Mouse (Mus musculus) hindbrain, embryonic 14.5 days (tissue): ENCODE measurements around the gene Gclc. TPM values are rescaled to one million over a fixed set of nuclear protein-coding genes. Genes with fewer than 3 reads are reported as not detected.

Experiments used
- ATAC-seq: fragments of 200-750 bp; cut with Nextera tagmentation; 2 replicates; pipeline ENCODE4 v1.8.0; 2017; ENCODE audit warnings: moderate number of reproducible peaks, mild to moderate bottlenecking, moderate TSS enrichment, moderate library complexity; ENCODE audit not compliant: low FRiP score
- DNase-seq: peaks from one replicate; pipeline ENCODE4 v3.0.0-alpha.2; 2015; ENCODE audit warnings: low spot score
- H3K27ac ChIP-seq: fragments of 300-500 bp; sonication (generic); 2 replicates; pipeline ENCODE4 v1.5.1; 2014; ENCODE audit warnings: mild to moderate bottlenecking, moderate library complexity
- H3K27me3 ChIP-seq: fragments of 300-500 bp; sonication (generic); 2 replicates; pipeline ENCODE4 v1.6.1; 2014; ENCODE audit warnings: mild to moderate bottlenecking, low read length, mixed read lengths; ENCODE audit not compliant: control insufficient read depth, insufficient read depth
- H3K36me3 ChIP-seq: fragments of 300-500 bp; sonication (generic); replicated peaks from 2 replicates; pipeline ENCODE4 v1.6.1; 2014; ENCODE audit not compliant: control insufficient read depth, insufficient read depth
- H3K4me1 ChIP-seq: fragments of 300-500 bp; sonication (generic); replicated peaks from 2 replicates; pipeline ENCODE4 v1.6.1; 2014; ENCODE audit warnings: antibody characterized with exemption, low read length, mixed read lengths; ENCODE audit not compliant: control insufficient read depth, insufficient read depth
- H3K4me2 ChIP-seq: fragments of 300-500 bp; sonication (generic); replicated peaks from 2 replicates; pipeline ENCODE4 v1.6.1; 2014; ENCODE audit warnings: mild to moderate bottlenecking, moderate library complexity
- H3K4me3 ChIP-seq: fragments of 300-500 bp; sonication (generic); replicated peaks from 2 replicates; pipeline ENCODE4 v1.5.1; 2014; ENCODE audit warnings: mild to moderate bottlenecking, low read length
- H3K9ac ChIP-seq: fragments of 300-500 bp; sonication (generic); 2 replicates; pipeline ENCODE4 v1.6.1; 2014
- H3K9me3 ChIP-seq: fragments of 300-500 bp; sonication (generic); 2 replicates; pipeline ENCODE4 v1.6.1; 2016; ENCODE audit warnings: low read length; ENCODE audit not compliant: control insufficient read depth
- WGBS: fragments of 180-500 bp; shearing (Covaris S2); extraction: QIAGEN DNeasy Blood & Tissue Kit; methylation state at CpG from one replicate; pipeline ENCODE4 v1.1.7; 2014; 5-methylcytosine and 5-hydroxymethylcytosine counted together
- polyA plus RNA-seq: library from polyadenylated mRNA; unstranded; fragments of >200 nt; fragmentation: Nextera tagmentation; extraction: Ambion mirVana; gene quantifications from 2 replicates; pipeline ENCODE4 v1.2.1, GENCODE M21; 2014

Gene Gclc
- polyA plus RNA-seq, 1 experiment from 2014 or later, result 21.7 TPM

DNA sequence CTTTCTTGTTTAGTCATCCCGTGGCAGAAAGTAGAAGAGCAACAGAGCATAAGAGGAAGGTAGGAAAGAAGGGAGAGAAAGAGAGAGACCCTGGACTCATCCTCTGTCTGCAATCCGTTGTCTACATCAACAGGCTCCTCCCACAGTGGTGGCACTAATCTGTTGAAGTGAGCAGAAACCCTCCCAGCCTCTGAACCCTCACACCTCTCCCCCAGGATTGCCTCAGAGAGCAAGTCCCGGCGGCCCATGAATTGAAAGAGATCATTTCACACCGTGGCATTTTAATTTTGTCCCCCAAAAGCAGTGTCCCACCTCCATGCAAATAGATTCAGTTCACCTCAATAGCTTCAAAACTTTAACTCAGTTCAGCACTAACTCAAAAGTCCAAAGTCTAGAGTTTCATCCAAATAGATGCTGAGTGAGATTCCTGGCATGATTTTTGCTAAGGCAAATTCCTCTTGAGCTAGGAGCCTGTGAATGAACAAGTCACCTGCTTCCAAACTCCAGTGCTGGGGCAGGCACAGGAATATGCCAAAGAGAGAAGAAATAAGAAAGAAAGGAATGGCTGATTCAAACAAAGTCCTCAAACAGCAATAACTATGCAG is 36.4 kb upstream of the Gclc start:
- Histone ChIP-seq H3K4me2 (no peak overlapping the region), H3K27me3 (no peaks in the 10 kb centered on the region), H3K27ac (no peak overlapping the region), H3K9ac (no peak overlapping the region), H3K4me3 (no peak overlapping the region), H3K36me3 (no peaks in the 10 kb centered on the region), H3K4me1 (no peaks in the 10 kb centered on the region), H3K9me3 (no peaks in the 10 kb centered on the region)
- 59% methylated on average over 5 of the region's 5 CpGs for WGBS
- ATAC-seq (no peak), DNase-seq (no peak)

DNA sequence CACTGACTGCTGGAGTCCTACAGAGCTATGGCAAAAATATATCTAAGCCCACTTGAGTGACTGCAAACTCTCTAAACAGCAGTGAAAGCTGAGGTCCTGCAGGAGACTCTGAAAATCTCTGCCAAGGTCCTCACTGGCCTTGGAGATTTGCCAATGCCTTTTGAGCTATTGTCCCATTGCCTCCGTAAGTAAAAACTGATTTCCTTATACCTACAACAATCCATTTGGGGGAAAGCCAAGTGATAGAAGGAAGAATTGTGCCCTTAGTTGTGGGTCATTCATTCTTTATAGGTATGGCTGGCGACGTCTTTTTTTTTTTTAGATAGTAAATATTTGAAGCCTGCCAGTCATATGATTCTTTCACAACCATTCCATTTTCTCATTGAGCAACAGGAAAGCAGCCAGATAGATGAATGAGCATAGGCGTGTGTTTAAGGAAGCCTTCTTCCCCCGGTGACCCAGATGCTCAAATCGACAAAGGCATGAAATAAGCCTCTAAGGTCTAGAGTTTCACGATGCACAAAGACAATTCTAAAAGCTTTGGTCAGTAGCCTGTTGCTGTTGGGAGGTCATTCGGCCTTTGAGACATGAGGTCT is 35.4 kb upstream of the Gclc start:
- H3K9me3 ChIP-seq, result no peaks in the 10 kb centered on the region
- H3K27me3 ChIP-seq, result no peaks in the 10 kb centered on the region
- H3K4me2 ChIP-seq, result no peak overlapping the region
- H3K36me3 ChIP-seq, result no peaks in the 10 kb centered on the region
- no peak for DNase-seq
- WGBS, result 74% methylated on average over 8 of the region's 8 CpGs
- no peaks in the 10 kb centered on the region for H3K4me1 ChIP-seq
- no peak overlapping the region for H3K27ac ChIP-seq
- H3K9ac ChIP-seq, result no peak overlapping the region
- no peak for ATAC-seq
- H3K4me3 ChIP-seq, result no peak overlapping the region

DNA sequence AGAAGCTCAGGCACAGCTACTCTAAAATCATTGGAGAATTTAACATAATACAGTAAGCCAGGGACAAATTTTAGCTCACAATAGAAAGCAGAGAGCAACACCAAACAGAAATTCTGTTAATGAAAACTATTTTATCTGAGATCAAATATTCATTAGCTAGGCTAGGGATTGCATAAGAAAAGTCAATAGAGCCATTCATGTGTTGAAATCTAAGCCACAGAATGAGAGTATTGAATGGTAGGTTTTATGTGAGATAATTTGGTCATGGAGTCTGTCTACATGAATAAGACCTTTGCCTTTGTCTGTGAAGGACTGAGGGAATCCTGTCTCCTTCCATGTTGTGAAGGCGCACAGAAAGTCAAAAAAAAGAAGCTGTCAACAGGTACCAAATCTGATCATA is 34.7 kb upstream of the Gclc start:
- Histone ChIP-seq H3K9me3 (no peaks in the 10 kb centered on the region), H3K4me1 (no peaks in the 10 kb centered on the region), H3K9ac (no peak overlapping the region), H3K4me3 (no peak overlapping the region), H3K4me2 (no peak overlapping the region), H3K27ac (no peak overlapping the region), H3K36me3 (no peaks in the 10 kb centered on the region), H3K27me3 (no peaks in the 10 kb centered on the region)
- 81% methylated on average over 1 of the region's 1 CpGs for WGBS
- ATAC-seq (no peak), DNase-seq (no peak)

- 95% methylated on average over 1 of the region's 1 CpGs for WGBS
- ATAC-seq, result no peak
- H3K9me3 ChIP-seq, result no peaks in the 10 kb centered on the region
These were observed 32.0 kb upstream of the Gclc start for GRCm38 (mm10) chr9:77722381-77722780.

DNA sequence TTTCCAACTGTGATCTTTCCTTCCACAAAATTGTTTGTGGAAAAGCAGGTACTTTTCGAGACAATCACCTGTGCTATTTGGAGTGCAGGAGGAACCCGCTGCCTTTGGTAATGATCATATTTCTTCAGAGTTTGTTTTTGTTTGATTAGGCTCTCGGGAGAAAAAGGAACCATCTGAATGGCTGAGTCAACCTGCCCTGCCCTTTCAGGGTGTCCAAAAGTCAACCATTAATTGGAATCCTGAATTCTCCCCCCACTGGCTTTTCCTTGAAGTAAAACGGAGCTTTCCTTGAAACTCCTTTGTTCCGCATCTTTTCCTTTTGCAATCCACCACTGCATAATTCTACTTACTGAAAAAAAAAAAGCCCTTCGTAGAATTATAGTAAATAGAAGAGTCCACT is 30.1 kb upstream of the Gclc start:
- no peak for ATAC-seq
- 86% methylated on average over 6 of the region's 6 CpGs for WGBS

More at GRCm38 (mm10) chr9:77722381-77722780, 32.0 kb upstream of the Gclc start:
- Histone ChIP-seq H3K27me3 (no peaks in the 10 kb centered on the region), H3K4me1 (no peaks in the 10 kb centered on the region), H3K4me2 (no peak overlapping the region), H3K36me3 (no peaks in the 10 kb centered on the region), H3K27ac (no peak overlapping the region), H3K9ac (no peak overlapping the region), H3K4me3 (no peak overlapping the region)
- DNase-seq, result no peak

DNA sequence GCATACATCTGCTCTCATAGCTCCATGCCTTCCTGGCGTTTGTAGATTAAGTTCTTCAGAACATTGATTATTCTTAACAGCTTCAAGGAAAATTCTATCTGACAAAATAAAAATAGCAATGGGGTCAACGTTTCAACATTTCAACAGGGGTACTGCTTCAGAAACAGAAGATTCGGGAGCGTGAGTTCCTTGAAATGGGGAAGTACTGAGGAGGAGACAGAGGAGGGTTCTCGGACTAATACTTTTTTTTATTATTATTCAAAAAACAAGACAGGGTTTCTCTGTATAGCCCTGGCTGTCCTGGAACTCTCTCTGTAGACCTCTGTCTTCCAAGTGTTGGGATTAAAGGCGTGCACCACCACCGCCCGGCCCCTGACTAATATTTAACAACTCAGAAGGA is 28.9 kb upstream of the Gclc start:
- Histone ChIP-seq H3K4me2 (no peak overlapping the region), H3K9ac (no peak overlapping the region), H3K9me3 (no peaks in the 10 kb centered on the region), H3K27ac (no peak overlapping the region), H3K36me3 (no peaks in the 10 kb centered on the region), H3K27me3 (no peaks in the 10 kb centered on the region), H3K4me1 (no peaks in the 10 kb centered on the region), H3K4me3 (no peak overlapping the region)
- DNase-seq (no peak), ATAC-seq (no peak)
- WGBS, result 92% methylated on average over 8 of the region's 8 CpGs

More for the DNA sequence above, 30.1 kb upstream of the Gclc start:
- H3K4me2 ChIP-seq, result no peak overlapping the region
- H3K27me3 ChIP-seq, result no peaks in the 10 kb centered on the region
- H3K27ac ChIP-seq, result no peak overlapping the region
- DNase-seq, result no peak
- H3K9ac ChIP-seq, result no peak overlapping the region
- H3K4me3 ChIP-seq, result no peak overlapping the region
- no peaks in the 10 kb centered on the region for H3K4me1 ChIP-seq
- H3K36me3 ChIP-seq, result no peaks in the 10 kb centered on the region
- no peaks in the 10 kb centered on the region for H3K9me3 ChIP-seq

DNA sequence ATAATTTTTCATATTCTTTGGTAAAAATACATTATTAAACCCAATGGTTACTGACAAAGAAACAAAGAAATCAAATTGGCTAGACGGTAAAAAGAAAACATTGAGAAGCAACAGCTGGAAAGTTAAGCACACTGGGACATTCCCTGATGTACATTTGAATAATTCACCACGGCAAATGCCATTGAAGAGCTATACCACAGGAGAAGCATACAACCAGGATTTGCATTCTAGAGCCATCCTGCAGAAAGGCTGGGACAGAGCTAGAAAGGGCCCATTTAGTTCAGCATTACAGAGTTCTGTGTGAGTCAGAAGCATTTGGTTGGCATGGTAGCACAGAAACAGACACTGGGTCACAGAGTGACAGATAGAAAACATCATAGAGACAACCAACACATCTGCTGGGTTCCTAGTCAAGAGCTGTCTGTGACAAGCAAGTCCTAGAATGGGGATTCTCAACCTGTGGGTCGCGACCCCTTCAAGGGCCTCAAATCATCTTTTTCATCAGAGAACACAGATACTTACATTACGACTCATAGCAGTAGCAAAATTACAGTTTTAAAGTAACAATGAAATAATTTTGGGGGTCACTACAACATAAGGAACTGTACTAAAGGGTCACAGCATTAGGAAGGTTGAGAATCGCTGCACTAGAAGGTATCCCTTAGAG is 28.2 kb upstream of the Gclc start:
- H3K9ac ChIP-seq, result no peak overlapping the region
- ATAC-seq (no peak), DNase-seq (no peak)
- 80% methylated on average over 6 of the region's 6 CpGs for WGBS
- no peaks in the 10 kb centered on the region for H3K27me3 ChIP-seq
- no peaks in the 10 kb centered on the region for H3K36me3 ChIP-seq
- no peak overlapping the region for H3K27ac ChIP-seq
- no peaks in the 10 kb centered on the region for H3K4me1 ChIP-seq
- no peak overlapping the region for H3K4me3 ChIP-seq
- no peak overlapping the region for H3K4me2 ChIP-seq
- no peaks in the 10 kb centered on the region for H3K9me3 ChIP-seq

DNA sequence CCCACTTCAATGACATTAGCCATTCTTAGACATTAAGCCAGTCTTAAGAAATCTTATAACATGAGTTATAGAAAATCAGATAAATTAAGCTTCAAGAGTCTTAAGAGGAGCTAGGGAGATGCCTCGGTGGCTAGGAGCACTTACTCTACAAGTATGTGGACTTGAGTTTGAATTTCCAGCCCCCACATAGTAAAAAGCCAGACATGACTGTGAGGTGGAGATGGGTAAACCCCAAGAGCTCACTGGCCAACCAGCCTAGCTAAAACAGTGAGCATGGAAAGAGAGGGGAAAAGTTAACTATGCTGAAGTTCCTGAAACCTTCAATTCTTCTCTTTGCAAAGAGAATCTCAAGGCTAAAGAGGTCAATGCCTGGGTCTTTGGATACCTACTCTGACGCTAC is 27.3 kb upstream of the Gclc start:
- 94% methylated on average over 2 of the region's 2 CpGs for WGBS
- Histone ChIP-seq H3K4me1 (no peaks in the 10 kb centered on the region), H3K4me2 (no peak overlapping the region), H3K27me3 (no peaks in the 10 kb centered on the region), H3K9ac (no peak overlapping the region), H3K9me3 (no peaks in the 10 kb centered on the region), H3K4me3 (no peak overlapping the region), H3K27ac (no peak overlapping the region), H3K36me3 (no peaks in the 10 kb centered on the region)
- DNase-seq (no peak), ATAC-seq (no peak)

GRCm38 (mm10) chr9:77732067-77732466 is 22.3 kb upstream of the Gclc start:
- H3K36me3 ChIP-seq, result no peaks in the 10 kb centered on the region
- ATAC-seq, result no peak
- WGBS, result 69% methylated on average over 3 of the region's 3 CpGs

More at GRCm38 (mm10) chr9:77732067-77732466, 22.3 kb upstream of the Gclc start:
- H3K4me3 ChIP-seq, result no peak overlapping the region
- H3K9ac ChIP-seq, result no peak overlapping the region
- no peak for DNase-seq
- H3K4me1 ChIP-seq, result no peaks in the 10 kb centered on the region
- H3K4me2 ChIP-seq, result no peak overlapping the region
- H3K27ac ChIP-seq, result no peak overlapping the region
- no peaks in the 10 kb centered on the region for H3K9me3 ChIP-seq
- H3K27me3 ChIP-seq, result no peaks in the 10 kb centered on the region
